Mouse (Mus musculus) midbrain, embryonic 12.5 days (tissue): ENCODE measurements around the gene Fgd6. TPM values are rescaled to one million over a fixed set of nuclear protein-coding genes. Genes with fewer than 3 reads are reported as not detected.
A peak's percentile ranks its signal among the peaks of the same experiment; 100 is the strongest.

ENCODE experiments used
- ATAC-seq: fragments of 200-750 bp; cut with Nextera tagmentation; 2 replicates; pipeline ENCODE4 v1.8.0; 2017; ENCODE audit warnings: low read depth, moderate TSS enrichment, moderate library complexity; ENCODE audit not compliant: low FRiP score
- H3K27ac ChIP-seq: fragments of 300-500 bp; sonication (generic); replicated peaks from 2 replicates; pipeline ENCODE4 v1.5.1; 2016; ENCODE audit warnings: mild to moderate bottlenecking
- H3K27me3 ChIP-seq: fragments of 300-500 bp; sonication (generic); 2 replicates; pipeline ENCODE4 v1.6.1; 2016; ENCODE audit warnings: mild to moderate bottlenecking
- H3K36me3 ChIP-seq: fragments of 300-500 bp; sonication (generic); 2 replicates; pipeline ENCODE4 v1.6.1; 2016
- H3K4me1 ChIP-seq: fragments of 300-500 bp; sonication (generic); 2 replicates; pipeline ENCODE4 v1.6.1; 2016
- H3K4me2 ChIP-seq: fragments of 300-500 bp; sonication (generic); replicated peaks from 2 replicates; pipeline ENCODE4 v1.6.1; 2016; ENCODE audit warnings: mild to moderate bottlenecking, moderate library complexity
- H3K4me3 ChIP-seq: fragments of 300-500 bp; sonication (generic); 2 replicates; pipeline ENCODE4 v1.5.1; 2016; ENCODE audit warnings: mild to moderate bottlenecking
- H3K9ac ChIP-seq: fragments of 300-500 bp; sonication (generic); replicated peaks from 2 replicates; pipeline ENCODE4 v1.6.1; 2016; ENCODE audit warnings: mild to moderate bottlenecking, moderate library complexity
- H3K9me3 ChIP-seq: fragments of 300-500 bp; sonication (generic); 2 replicates; pipeline ENCODE4 v1.6.1; 2016; ENCODE audit warnings: mild to moderate bottlenecking
- WGBS: fragments of 180-500 bp; shearing (Covaris S2); methylation state at CpG from one replicate; pipeline ENCODE4 v1.1.7; 2016; 5-methylcytosine and 5-hydroxymethylcytosine counted together
- polyA plus RNA-seq: library from polyadenylated mRNA; unstranded; fragments of >200 nt; fragmentation: Nextera tagmentation; extraction: Ambion mirVana; gene quantifications from 2 replicates; pipeline ENCODE4 v1.2.1, GENCODE M21; 2016

The Fgd6 gene
- polyA plus RNA-seq, 1 experiment from 2014 or later: 4.9 TPM

DNA sequence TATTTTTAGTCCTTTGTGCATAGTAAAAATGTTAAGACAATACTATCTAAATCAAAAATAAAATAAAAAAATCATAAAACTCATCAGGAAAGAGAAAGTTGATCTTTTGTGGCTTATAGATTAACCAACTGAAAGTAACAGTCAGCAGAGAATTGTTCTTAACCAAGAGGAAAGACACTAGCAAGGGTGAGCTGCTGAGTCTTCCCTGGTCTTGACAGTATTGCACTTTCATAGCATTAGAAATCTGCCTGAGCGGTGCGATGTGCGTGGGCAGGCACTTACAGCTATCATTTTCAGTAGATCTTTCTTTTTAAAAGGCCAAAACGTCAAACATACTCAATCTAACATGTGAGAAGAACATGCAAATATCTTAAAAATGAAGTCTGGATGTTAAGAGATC, 14.7 kb upstream of the Fgd6 start:
- no peak overlapping the region for H3K4me2 ChIP-seq
- H3K27me3 ChIP-seq: no peaks in the 10 kb centered on the region
- no peak for ATAC-seq
- H3K4me1 ChIP-seq: no peaks in the 10 kb centered on the region
- H3K4me3 ChIP-seq: no peak overlapping the region
- H3K36me3 ChIP-seq: peaks cover 17% of the 10 kb centered on the region; the same call in 1 of the 2 replicates
- no peak overlapping the region for H3K9ac ChIP-seq
- no peaks in the 10 kb centered on the region for H3K9me3 ChIP-seq
- no peak overlapping the region for H3K27ac ChIP-seq
- 95% methylated on average over 4 of the region's 4 CpGs for WGBS

DNA sequence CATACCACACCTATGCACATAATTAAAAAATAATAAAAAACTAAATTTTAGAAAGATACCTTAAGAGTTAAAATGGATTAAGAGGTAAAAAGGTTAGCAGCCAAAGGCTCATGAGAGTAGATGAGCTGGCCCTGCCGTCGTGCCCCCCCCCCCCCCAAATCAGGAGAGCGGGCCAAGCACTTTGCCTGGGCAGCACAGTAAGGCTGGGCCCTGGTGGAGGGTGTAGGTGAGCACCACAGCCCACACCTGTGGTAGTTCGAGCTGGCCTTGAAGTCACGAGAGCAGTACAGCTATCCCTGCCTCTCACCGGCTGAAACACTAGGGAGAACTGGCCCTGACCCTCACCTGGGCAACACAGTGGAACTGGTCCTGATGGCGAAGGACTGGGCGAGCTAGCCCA, 10.7 kb upstream of the Fgd6 start:
- WGBS: 93% methylated on average over 8 of the region's 8 CpGs
- no peak overlapping the region for H3K27ac ChIP-seq
- no peaks in the 10 kb centered on the region for H3K27me3 ChIP-seq
- H3K4me3 ChIP-seq: no peak overlapping the region
- no peak for ATAC-seq
- H3K4me2 ChIP-seq: no peak overlapping the region
- no peaks in the 10 kb centered on the region for H3K9me3 ChIP-seq
- H3K4me1 ChIP-seq: no peaks in the 10 kb centered on the region
- peaks cover 40% of the 10 kb centered on the region for H3K36me3 ChIP-seq
- H3K9ac ChIP-seq: no peak overlapping the region

DNA sequence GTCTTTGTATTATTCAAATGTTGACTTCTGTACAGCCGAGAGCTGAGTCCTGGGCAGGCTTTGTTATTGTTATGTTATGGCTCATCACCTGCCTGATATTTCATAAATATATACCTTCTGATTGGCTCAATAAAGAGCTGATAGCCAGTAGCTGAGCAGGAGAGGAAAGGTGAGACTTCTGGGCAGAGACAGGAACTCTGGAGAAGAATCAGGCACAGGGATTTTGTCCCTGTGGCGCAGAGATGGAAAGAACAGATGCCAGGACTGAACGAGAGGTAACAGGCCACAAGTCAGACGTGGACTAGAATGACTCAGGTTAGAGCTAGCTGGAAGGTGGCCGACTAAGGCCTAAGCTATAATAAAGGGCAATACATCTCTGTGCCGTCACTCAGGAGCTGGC, 7.3 kb upstream of the Fgd6 start:
- WGBS: 89% methylated on average over 6 of the region's 6 CpGs
- Histone ChIP-seq H3K4me2 (no peak overlapping the region), H3K27ac (no peak overlapping the region), H3K9me3 (no peaks in the 10 kb centered on the region), H3K4me1 (peaks cover 6% of the 10 kb centered on the region), H3K27me3 (no peaks in the 10 kb centered on the region), H3K36me3 (peaks cover 45% of the 10 kb centered on the region), H3K4me3 (no peak overlapping the region), H3K9ac (no peak overlapping the region)
- no peak for ATAC-seq

DNA sequence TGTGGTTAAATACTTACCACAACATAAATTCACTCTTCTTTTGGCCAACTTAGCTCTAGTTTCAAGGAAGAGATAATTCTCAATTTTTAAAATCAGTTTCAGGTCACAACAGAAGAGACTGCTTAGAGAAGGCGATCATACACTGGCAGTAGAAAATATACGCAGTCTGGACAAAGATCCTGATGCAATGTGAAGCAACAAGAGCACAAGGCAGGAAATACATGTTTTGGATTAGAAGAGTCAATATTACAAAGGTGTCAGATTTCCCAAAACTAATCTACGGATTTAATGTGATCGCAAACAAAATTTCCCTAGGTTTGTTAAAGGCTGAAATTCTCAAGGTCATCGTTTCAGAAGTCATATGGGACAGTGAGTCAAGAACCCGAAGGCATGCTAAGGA, 4.6 kb upstream of the Fgd6 start:
- Histone ChIP-seq H3K4me1 (peaks cover 19% of the 10 kb centered on the region), H3K27me3 (no peaks in the 10 kb centered on the region), H3K4me3 (no peak overlapping the region), H3K27ac (no peak overlapping the region), H3K9me3 (no peaks in the 10 kb centered on the region), H3K36me3 (peaks cover 29% of the 10 kb centered on the region), H3K4me2 (no peak overlapping the region), H3K9ac (no peak overlapping the region)
- no peak for ATAC-seq
- 91% methylated on average over 6 of the region's 6 CpGs for WGBS

DNA sequence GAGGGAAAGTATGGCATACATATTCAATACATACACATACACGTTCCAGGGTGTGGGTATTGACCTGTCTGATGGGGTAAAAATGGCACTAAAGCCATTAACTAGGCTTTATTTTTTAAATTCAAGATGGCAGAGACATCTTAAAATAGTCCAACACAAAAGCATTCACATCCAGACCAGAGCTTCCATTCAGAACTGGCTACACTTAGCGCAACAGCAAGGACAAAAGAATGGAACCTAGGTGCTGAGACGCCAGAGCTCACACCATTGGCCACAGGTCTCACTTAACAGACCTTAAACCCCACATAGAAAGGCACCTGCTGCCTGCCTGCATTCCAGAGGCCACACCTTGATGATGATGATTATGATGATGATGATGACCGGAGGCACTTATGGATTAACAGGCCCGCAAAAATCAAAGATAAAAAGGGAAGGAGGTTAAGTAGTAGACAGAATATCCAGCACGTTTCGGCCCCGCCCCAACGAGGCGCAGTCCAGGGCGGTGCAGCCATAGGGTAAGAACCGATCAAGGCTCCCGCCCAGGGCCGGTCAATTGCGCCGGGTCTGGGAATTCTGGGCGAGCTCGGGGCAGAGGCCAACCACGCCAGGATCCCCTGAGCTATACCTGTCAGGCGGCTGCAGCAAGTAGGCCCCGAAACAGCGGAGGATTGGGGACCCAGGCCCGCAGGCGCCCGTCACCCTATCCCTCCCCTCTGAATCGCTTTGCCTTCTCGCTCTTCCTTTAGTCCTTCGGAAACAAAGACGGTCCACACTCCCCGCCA, 734 bp upstream of the Fgd6 start:
- ATAC-seq: peak; percentile 79

DNA sequence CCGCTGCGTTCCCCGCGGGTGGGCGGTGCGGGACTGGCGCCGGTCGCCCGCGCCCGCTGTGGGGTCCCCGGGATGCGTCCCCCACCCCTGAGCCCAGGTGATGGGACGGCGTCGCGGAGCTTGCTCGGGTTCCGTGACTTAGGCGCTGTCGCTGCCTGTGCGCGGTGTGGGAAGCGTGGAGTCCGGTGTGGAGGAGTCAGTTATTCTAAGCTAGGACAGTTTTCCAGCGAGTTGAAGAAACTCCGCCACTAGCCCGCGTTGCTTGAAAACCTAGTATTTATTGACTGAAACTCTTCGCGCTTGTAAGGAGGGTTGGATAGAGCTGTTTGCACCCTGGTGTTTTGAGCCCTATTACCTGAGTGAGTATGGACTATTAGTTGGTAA, 566 bp downstream of the Fgd6 start:
- H3K27ac ChIP-seq: peak overlapping the region; percentile 66
- ATAC-seq: peak; percentile 36

More for the DNA sequence above, 734 bp upstream of the Fgd6 start:
- under 1% methylated on average over 29 of the region's 30 CpGs for WGBS
- Histone ChIP-seq H3K36me3 (peaks cover 7% of the 10 kb centered on the region; the same call in 1 of the 2 replicates), H3K9me3 (no peaks in the 10 kb centered on the region), H3K4me2 (peak overlapping the region; percentile 64), H3K27me3 (no peaks in the 10 kb centered on the region), H3K4me3 (peak overlapping the region; percentile 84), H3K4me1 (peaks cover 24% of the 10 kb centered on the region), H3K9ac (peak overlapping the region; percentile 91), H3K27ac (peak overlapping the region; percentile 71)

DNA sequence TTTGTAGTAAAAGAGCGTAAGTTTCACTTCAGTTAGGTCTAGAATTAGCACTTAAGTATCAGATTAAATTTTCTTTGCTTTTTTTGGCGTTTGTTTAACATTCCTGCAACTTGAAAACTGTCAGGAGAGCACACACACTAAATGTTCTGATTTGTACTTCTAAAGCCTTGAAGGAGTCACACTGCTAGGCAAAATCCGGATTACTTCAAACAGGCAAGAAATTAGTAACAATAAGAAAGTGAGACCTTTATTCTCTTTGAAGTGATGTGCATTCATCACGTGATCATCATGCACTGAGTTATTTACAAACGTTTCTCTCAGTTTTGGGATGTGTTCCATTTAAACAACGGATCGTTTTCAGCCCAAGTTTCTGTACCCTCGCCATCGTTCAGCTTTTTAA, 1.4 kb downstream of the Fgd6 start:
- Histone ChIP-seq H3K36me3 (no peaks in the 10 kb centered on the region), H3K9me3 (no peaks in the 10 kb centered on the region), H3K27ac (no peak overlapping the region), H3K27me3 (no peaks in the 10 kb centered on the region), H3K4me1 (peaks cover 24% of the 10 kb centered on the region), H3K4me2 (peak overlapping the region; percentile 68), H3K9ac (no peak overlapping the region), H3K4me3 (no peak overlapping the region)
- 40% methylated on average over 9 of the region's 9 CpGs for WGBS
- no peak for ATAC-seq

More for the DNA sequence above, 566 bp downstream of the Fgd6 start:
- H3K4me2 ChIP-seq: peak overlapping the region; percentile 68
- H3K27me3 ChIP-seq: no peaks in the 10 kb centered on the region
- peak overlapping the region; percentile 79 for H3K9ac ChIP-seq
- H3K9me3 ChIP-seq: no peaks in the 10 kb centered on the region
- WGBS: under 1% methylated on average over 32 of the region's 32 CpGs
- peaks cover 24% of the 10 kb centered on the region for H3K4me1 ChIP-seq
- peak overlapping the region; percentile 84 for H3K4me3 ChIP-seq
- no peaks in the 10 kb centered on the region for H3K36me3 ChIP-seq

DNA sequence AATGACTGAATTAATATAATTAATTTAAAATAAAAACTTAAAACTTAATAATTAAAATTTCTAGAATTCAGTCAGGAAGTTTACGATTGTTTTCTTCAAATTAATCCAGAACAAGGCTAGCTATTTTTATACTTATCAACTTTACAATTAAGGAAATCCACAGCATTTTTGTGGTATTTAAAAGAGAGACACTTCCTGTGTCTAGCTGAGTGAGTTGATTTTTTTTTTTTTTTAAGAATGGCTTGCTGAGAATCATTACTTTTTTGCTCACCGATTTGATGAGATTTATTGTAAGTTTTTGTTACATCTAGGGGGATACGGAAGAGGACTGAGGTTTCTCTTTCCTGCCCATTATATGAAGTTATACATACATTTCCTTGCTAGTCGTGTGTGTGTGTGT, 1.8 kb downstream of the Fgd6 start:
- Histone ChIP-seq H3K27me3 (no peaks in the 10 kb centered on the region), H3K4me3 (no peak overlapping the region), H3K4me2 (no peak overlapping the region), H3K27ac (no peak overlapping the region), H3K9me3 (no peaks in the 10 kb centered on the region), H3K36me3 (no peaks in the 10 kb centered on the region), H3K4me1 (peaks cover 24% of the 10 kb centered on the region), H3K9ac (no peak overlapping the region)
- WGBS: 74% methylated on average over 4 of the region's 4 CpGs
- ATAC-seq: no peak

DNA sequence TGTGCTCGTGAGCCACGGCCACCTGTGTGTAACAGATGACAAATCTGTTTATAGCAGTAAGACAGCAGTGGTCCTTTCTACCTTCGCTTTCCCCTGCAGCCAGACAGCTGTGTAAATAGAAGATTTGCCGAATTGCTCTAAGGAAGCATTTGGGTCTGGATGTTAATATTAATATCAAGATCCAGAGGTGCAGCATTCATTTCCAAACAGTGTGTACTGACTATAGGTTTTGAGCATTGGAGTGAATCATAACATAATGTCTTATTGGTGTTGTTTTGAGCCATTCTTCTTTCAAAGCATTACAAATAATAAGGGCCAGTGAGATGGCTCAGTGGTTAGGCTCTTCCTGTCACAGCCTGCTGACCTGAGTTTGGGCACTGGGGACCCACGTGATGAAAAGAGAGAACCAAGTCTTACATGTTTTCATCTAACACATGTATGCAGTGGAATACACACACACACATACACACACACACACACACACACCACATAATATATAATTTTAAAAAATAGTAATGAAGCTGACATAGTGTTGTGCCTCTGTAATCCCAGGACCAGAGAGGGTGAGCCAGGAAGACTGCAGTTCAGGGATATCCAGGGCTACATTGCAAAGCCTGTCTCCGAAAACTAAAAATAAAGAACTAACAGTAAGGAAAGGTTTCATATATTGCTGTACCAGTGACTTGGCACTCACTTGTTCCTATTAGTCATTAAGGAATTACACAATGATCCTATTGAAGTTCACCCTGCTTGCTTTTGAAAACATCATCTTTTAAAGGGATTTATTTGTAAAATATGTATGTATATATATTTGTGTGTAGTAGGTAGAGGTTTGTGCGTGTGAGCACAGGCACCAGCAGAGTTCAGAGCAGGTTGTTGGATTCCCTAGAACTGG, 2.8 kb downstream of the Fgd6 start:
- Histone ChIP-seq H3K4me2 (no peak overlapping the region), H3K27ac (no peak overlapping the region), H3K4me1 (peaks cover 19% of the 10 kb centered on the region), H3K9me3 (no peaks in the 10 kb centered on the region), H3K9ac (no peak overlapping the region), H3K4me3 (no peak overlapping the region), H3K36me3 (no peaks in the 10 kb centered on the region), H3K27me3 (no peaks in the 10 kb centered on the region)
- WGBS: 69% methylated on average over 7 of the region's 7 CpGs
- no peak for ATAC-seq

DNA sequence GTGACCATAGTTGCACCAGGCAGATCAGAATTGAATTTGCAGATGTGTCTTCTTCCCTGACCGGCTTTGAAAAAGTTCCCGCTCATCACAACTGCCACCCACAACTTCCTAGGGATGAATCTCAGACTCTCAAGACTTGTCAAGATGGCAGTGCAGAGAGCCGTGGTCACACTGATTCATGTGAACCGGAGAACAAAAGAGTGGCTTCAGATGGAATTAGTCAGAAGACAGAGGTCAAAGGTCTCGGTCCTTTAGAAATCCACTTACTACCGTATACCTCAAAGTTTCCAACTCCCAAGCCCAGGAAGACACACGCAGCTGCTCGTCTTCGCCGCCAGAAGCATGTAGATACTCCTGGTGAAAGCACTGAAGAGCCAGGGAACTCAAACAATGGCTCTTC, 8.1 kb downstream of the Fgd6 start:
- 18% methylated on average over 10 of the region's 10 CpGs for WGBS
- Histone ChIP-seq H3K9me3 (no peaks in the 10 kb centered on the region), H3K4me2 (no peak overlapping the region), H3K36me3 (peaks cover 14% of the 10 kb centered on the region; the same call in 1 of the 2 replicates), H3K9ac (no peak overlapping the region), H3K4me1 (peaks cover 13% of the 10 kb centered on the region), H3K27ac (no peak overlapping the region), H3K27me3 (no peaks in the 10 kb centered on the region), H3K4me3 (no peak overlapping the region)
- no peak for ATAC-seq

DNA sequence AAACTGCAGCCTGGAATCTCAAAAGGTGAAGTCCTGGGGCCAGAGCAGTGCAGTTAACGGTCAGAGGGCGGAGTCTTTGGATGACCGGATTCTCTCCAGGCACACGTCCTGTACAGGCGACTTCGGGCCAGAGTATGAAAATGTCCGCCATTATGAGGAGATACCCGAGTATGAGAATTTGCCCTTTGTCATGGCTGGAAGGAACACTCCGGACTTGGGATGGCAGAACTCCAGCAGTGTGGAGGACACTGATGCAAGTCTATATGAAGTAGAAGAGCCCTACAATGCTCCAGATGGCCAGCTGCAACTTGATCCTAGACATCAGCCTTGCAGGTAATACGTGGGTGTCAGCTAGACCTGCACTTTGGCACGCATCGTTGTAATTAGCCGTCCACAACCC, 9.5 kb downstream of the Fgd6 start:
- H3K36me3 ChIP-seq: peaks cover 14% of the 10 kb centered on the region; the same call in 1 of the 2 replicates
- WGBS: 93% methylated on average over 13 of the region's 13 CpGs
- no peak overlapping the region for H3K4me3 ChIP-seq
- no peak overlapping the region for H3K4me2 ChIP-seq
- H3K27ac ChIP-seq: no peak overlapping the region
- no peaks in the 10 kb centered on the region for H3K9me3 ChIP-seq
- no peak overlapping the region for H3K9ac ChIP-seq
- ATAC-seq: no peak
- peaks cover 13% of the 10 kb centered on the region for H3K4me1 ChIP-seq
- no peaks in the 10 kb centered on the region for H3K27me3 ChIP-seq

DNA sequence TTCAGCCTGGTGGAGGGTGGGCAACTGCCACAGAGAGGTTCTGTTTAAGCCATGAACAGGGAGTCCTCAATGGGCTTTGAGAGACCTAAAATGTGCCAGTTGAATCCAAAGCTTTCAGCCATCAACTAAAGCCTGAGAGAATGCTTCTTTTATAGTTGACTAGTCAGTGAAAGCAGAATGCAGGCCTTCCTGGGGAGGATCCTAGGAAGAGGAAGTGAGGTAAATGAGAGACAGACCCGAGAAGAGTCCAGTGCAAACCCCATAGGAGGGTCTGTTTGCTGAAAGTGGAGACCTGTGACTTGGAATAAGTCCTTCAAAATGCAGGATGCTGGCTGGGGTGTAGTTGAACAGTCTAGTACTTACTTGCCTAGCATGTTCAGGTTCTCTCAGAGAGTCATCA, 11.2 kb downstream of the Fgd6 start:
- no peaks in the 10 kb centered on the region for H3K27me3 ChIP-seq
- no peak overlapping the region for H3K27ac ChIP-seq
- H3K4me2 ChIP-seq: no peak overlapping the region
- H3K4me1 ChIP-seq: peaks cover 13% of the 10 kb centered on the region
- peaks cover 14% of the 10 kb centered on the region; the same call in 1 of the 2 replicates for H3K36me3 ChIP-seq
- H3K9ac ChIP-seq: no peak overlapping the region
- no peak for ATAC-seq
- H3K9me3 ChIP-seq: no peaks in the 10 kb centered on the region
- no peak overlapping the region for H3K4me3 ChIP-seq
- WGBS: 48% methylated on average over 1 of the region's 1 CpGs
